Mouse (Mus musculus): Measurements from ENCODE around the gene Impad1. TPM values are rescaled to one million over a fixed set of nuclear protein-coding genes. Genes with fewer than 3 reads are reported as not detected.

Gene Impad1
- polyA plus RNA-seq, 1 experiment: 35.1 TPM

GRCm38 (mm10) chr4:4783686-4783957 lies 9.5 kb downstream of the Impad1 start:
- Histone ChIP-seq H3K4me3 (ENCODE audit: insufficient read depth, low read length) (no peak overlapping the region), H3K4me1 (ENCODE audit: control insufficient read depth, insufficient read depth, low read length) (no peaks in the 10 kb centered on the region), H3K27ac (ENCODE audit: insufficient read depth, low read length) (no peak overlapping the region)
- TF ChIP-seq CTCF (IDR thresholded peaks at IDR 0.05; ENCODE audit: extremely low read depth, insufficient read depth, low read length): no peak
- no peak for TF ChIP-seq POLR2A (IDR thresholded peaks at IDR 0.05; ENCODE audit: extremely low read depth, insufficient read depth, low read length)

- no peak overlapping the region for H3K27ac ChIP-seq (ENCODE audit: insufficient read depth, low read length)
- H3K4me1 ChIP-seq (ENCODE audit: control insufficient read depth, insufficient read depth, low read length): no peaks in the 10 kb centered on the region
- H3K4me3 ChIP-seq (ENCODE audit: insufficient read depth, low read length): no peak overlapping the region
- no peak for TF ChIP-seq POLR2A (IDR thresholded peaks at IDR 0.05; ENCODE audit: extremely low read depth, insufficient read depth, low read length)
- no peak for TF ChIP-seq CTCF (IDR thresholded peaks at IDR 0.05; ENCODE audit: extremely low read depth, insufficient read depth, low read length)
Observed at GRCm38 (mm10) chr4:4782882-4783685, 10.1 kb downstream of the Impad1 start.

GRCm38 (mm10) chr4:4779265-4779770 lies 13.8 kb downstream of the Impad1 start:
- TF ChIP-seq POLR2A (IDR thresholded peaks at IDR 0.05; ENCODE audit: extremely low read depth, insufficient read depth, low read length) (no peak), CTCF (IDR thresholded peaks at IDR 0.05; ENCODE audit: extremely low read depth, insufficient read depth, low read length) (no peak)
- Histone ChIP-seq H3K27ac (ENCODE audit: insufficient read depth, low read length) (no peak overlapping the region), H3K4me1 (ENCODE audit: control insufficient read depth, insufficient read depth, low read length) (no peaks in the 10 kb centered on the region), H3K4me3 (ENCODE audit: insufficient read depth, low read length) (no peak overlapping the region)

- H3K27ac ChIP-seq (ENCODE audit: insufficient read depth, low read length): no peak overlapping the region
- H3K4me3 ChIP-seq (ENCODE audit: insufficient read depth, low read length): no peak overlapping the region
- TF ChIP-seq CTCF (IDR thresholded peaks at IDR 0.05; ENCODE audit: extremely low read depth, insufficient read depth, low read length) (no peak), POLR2A (IDR thresholded peaks at IDR 0.05; ENCODE audit: extremely low read depth, insufficient read depth, low read length) (no peak)
- no peaks in the 10 kb centered on the region for H3K4me1 ChIP-seq (ENCODE audit: control insufficient read depth, insufficient read depth, low read length)
Observed at GRCm38 (mm10) chr4:4771523-4772114, 21.5 kb downstream of the Impad1 start.

GRCm38 (mm10) chr4:4765806-4766205 lies 27.3 kb downstream of the Impad1 start:
- no peaks in the 10 kb centered on the region for H3K4me1 ChIP-seq (ENCODE audit: control insufficient read depth, insufficient read depth, low read length)
- no peak for TF ChIP-seq CTCF (IDR thresholded peaks at IDR 0.05; ENCODE audit: extremely low read depth, insufficient read depth, low read length)
- TF ChIP-seq POLR2A (IDR thresholded peaks at IDR 0.05; ENCODE audit: extremely low read depth, insufficient read depth, low read length): no peak
- no peak overlapping the region for H3K4me3 ChIP-seq (ENCODE audit: insufficient read depth, low read length)
- H3K27ac ChIP-seq (ENCODE audit: insufficient read depth, low read length): no peak overlapping the region

GRCm38 (mm10) chr4:4758376-4758775 lies 34.8 kb downstream of the Impad1 start:
- Histone ChIP-seq H3K27ac (ENCODE audit: insufficient read depth, low read length) (no peak overlapping the region), H3K4me1 (ENCODE audit: control insufficient read depth, insufficient read depth, low read length) (no peaks in the 10 kb centered on the region), H3K4me3 (ENCODE audit: insufficient read depth, low read length) (no peak overlapping the region)
- TF ChIP-seq CTCF (IDR thresholded peaks at IDR 0.05; ENCODE audit: extremely low read depth, insufficient read depth, low read length) (peak; percentile 6; the same call in 1 of the 2 replicates), POLR2A (IDR thresholded peaks at IDR 0.05; ENCODE audit: extremely low read depth, insufficient read depth, low read length) (no peak)

- peak; percentile 47; the same call in 1 of the 2 replicates for TF ChIP-seq CTCF (IDR thresholded peaks at IDR 0.05; ENCODE audit: extremely low read depth, insufficient read depth, low read length)
- no peak for TF ChIP-seq POLR2A (IDR thresholded peaks at IDR 0.05; ENCODE audit: extremely low read depth, insufficient read depth, low read length)
- Histone ChIP-seq H3K4me1 (ENCODE audit: control insufficient read depth, insufficient read depth, low read length) (no peaks in the 10 kb centered on the region), H3K27ac (ENCODE audit: insufficient read depth, low read length) (no peak overlapping the region), H3K4me3 (ENCODE audit: insufficient read depth, low read length) (no peak overlapping the region)
Observed at GRCm38 (mm10) chr4:4729427-4729826, 63.7 kb downstream of the Impad1 start.

- TF ChIP-seq POLR2A (IDR thresholded peaks at IDR 0.05; ENCODE audit: extremely low read depth, insufficient read depth, low read length) (no peak), CTCF (IDR thresholded peaks at IDR 0.05; ENCODE audit: extremely low read depth, insufficient read depth, low read length) (no peak)
- Histone ChIP-seq H3K27ac (ENCODE audit: insufficient read depth, low read length) (no peak overlapping the region), H3K4me1 (ENCODE audit: control insufficient read depth, insufficient read depth, low read length) (no peaks in the 10 kb centered on the region), H3K4me3 (ENCODE audit: insufficient read depth, low read length) (no peak overlapping the region)
Observed at GRCm38 (mm10) chr4:4726241-4726776, 66.8 kb downstream of the Impad1 start.

- no peaks in the 10 kb centered on the region for H3K4me1 ChIP-seq (ENCODE audit: control insufficient read depth, insufficient read depth, low read length)
- no peak overlapping the region for H3K4me3 ChIP-seq (ENCODE audit: insufficient read depth, low read length)
- TF ChIP-seq CTCF (IDR thresholded peaks at IDR 0.05; ENCODE audit: extremely low read depth, insufficient read depth, low read length) (no peak), POLR2A (IDR thresholded peaks at IDR 0.05; ENCODE audit: extremely low read depth, insufficient read depth, low read length) (no peak)
- no peak overlapping the region for H3K27ac ChIP-seq (ENCODE audit: insufficient read depth, low read length)
Observed at GRCm38 (mm10) chr4:4723821-4724220, 69.3 kb downstream of the Impad1 start.

- TF ChIP-seq CTCF (IDR thresholded peaks at IDR 0.05; ENCODE audit: extremely low read depth, insufficient read depth, low read length): peak; percentile 28; the same call in 1 of the 2 replicates
- no peak for TF ChIP-seq POLR2A (IDR thresholded peaks at IDR 0.05; ENCODE audit: extremely low read depth, insufficient read depth, low read length)
- Histone ChIP-seq H3K4me3 (ENCODE audit: insufficient read depth, low read length) (no peak overlapping the region), H3K4me1 (ENCODE audit: control insufficient read depth, insufficient read depth, low read length) (no peaks in the 10 kb centered on the region), H3K27ac (ENCODE audit: insufficient read depth, low read length) (no peak overlapping the region)
Observed at GRCm38 (mm10) chr4:4722081-4722480, 71.1 kb downstream of the Impad1 start.

All from cortical plate, adult 2 months (tissue).